Mouse (Mus musculus) stomach, embryonic 14.5 days (tissue): ENCODE results near the gene Thsd4. TPM values are rescaled to one million over a fixed set of nuclear protein-coding genes. Genes with fewer than 3 reads are reported as not detected.

Experiments
- ATAC-seq: fragments of 200-750 bp; cut with Nextera tagmentation; 2 replicates; pipeline ENCODE4 v1.8.0; 2017; ENCODE audit warnings: low read depth, moderate TSS enrichment; ENCODE audit not compliant: insufficient number of reproducible peaks, insufficient read depth, low FRiP score
- H3K27ac ChIP-seq: fragments of 300-500 bp; sonication (generic); 2 replicates; pipeline ENCODE4 v1.5.1; 2014; ENCODE audit warnings: mild to moderate bottlenecking, low read length, moderate library complexity, mixed read lengths
- H3K27me3 ChIP-seq: fragments of 300-500 bp; sonication (generic); 2 replicates; pipeline ENCODE4 v1.6.1; 2014; ENCODE audit warnings: low read length, control low read depth, mixed read lengths; ENCODE audit not compliant: control insufficient read depth, insufficient read depth
- H3K36me3 ChIP-seq: fragments of 300-500 bp; sonication (generic); 2 replicates; pipeline ENCODE4 v1.6.1; 2014; ENCODE audit warnings: mild to moderate bottlenecking, control low read depth, low read length, moderate library complexity, mixed read lengths; ENCODE audit not compliant: control insufficient read depth, insufficient read depth
- H3K4me1 ChIP-seq: fragments of 300-500 bp; sonication (generic); 2 replicates; pipeline ENCODE4 v1.6.1; 2014; ENCODE audit warnings: low read length, control low read depth, mixed read lengths; ENCODE audit not compliant: control insufficient read depth, insufficient read depth
- H3K4me2 ChIP-seq: fragments of 300-500 bp; sonication (generic); replicated peaks from 2 replicates; pipeline ENCODE4 v1.6.1; 2014; ENCODE audit warnings: low read depth, low read length, control low read depth
- H3K4me3 ChIP-seq: fragments of 300-500 bp; sonication (generic); 2 replicates; pipeline ENCODE4 v1.5.1; 2014; ENCODE audit warnings: low read depth, low read length, control low read depth
- H3K9ac ChIP-seq: fragments of 300-500 bp; sonication (generic); replicated peaks from 2 replicates; pipeline ENCODE4 v1.6.1; 2014; ENCODE audit warnings: low read depth, mild to moderate bottlenecking, control low read depth, low read length, moderate library complexity, mixed read lengths
- H3K9me3 ChIP-seq: fragments of 300-500 bp; sonication (generic); 2 replicates; pipeline ENCODE4 v1.6.1; 2016; ENCODE audit warnings: low read depth, low read length, control low read depth; ENCODE audit not compliant: control insufficient read depth
- WGBS: fragments of 180-500 bp; shearing (Covaris S2); extraction: QIAGEN DNeasy Blood & Tissue Kit; methylation state at CpG from one replicate; pipeline ENCODE4 v1.1.7; 2014; 5-methylcytosine and 5-hydroxymethylcytosine counted together
- polyA plus RNA-seq: library from polyadenylated mRNA; unstranded; fragments of >200 nt; fragmentation: Nextera tagmentation; extraction: Ambion mirVana; gene quantifications from 2 replicates; pipeline ENCODE4 v1.2.1, GENCODE M21; 2014

Thsd4 gene
- polyA plus RNA-seq, 1 experiment from 2014 or later, result 27.2 TPM

DNA sequence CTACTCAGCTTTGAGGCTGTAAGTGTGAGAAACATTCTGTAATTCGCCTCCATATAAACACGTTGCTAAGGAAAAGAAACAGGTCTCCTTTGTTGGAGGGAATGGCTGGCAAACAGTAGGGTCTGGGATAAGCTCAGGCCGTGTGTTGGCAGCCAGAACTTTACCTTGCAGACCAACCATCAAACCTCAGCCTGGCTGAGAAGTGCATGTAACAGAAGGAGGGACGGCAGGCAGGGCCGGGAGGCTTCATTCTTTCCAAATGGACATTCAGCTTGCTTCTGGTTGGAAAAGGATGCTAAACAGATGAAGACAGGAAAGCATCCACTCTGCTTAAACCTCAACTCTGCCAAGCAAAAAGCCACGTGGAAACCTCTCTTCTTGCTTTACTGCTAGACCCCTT is 228.7 kb downstream of the Thsd4 start:
- Histone ChIP-seq H3K27ac (no peak overlapping the region), H3K4me2 (no peak overlapping the region), H3K4me1 (no peaks in the 10 kb centered on the region), H3K9ac (no peak overlapping the region), H3K36me3 (no peaks in the 10 kb centered on the region), H3K4me3 (no peak overlapping the region), H3K9me3 (no peaks in the 10 kb centered on the region), H3K27me3 (no peaks in the 10 kb centered on the region)
- 73% methylated on average over 6 of the region's 6 CpGs for WGBS
- ATAC-seq, result no peak

DNA sequence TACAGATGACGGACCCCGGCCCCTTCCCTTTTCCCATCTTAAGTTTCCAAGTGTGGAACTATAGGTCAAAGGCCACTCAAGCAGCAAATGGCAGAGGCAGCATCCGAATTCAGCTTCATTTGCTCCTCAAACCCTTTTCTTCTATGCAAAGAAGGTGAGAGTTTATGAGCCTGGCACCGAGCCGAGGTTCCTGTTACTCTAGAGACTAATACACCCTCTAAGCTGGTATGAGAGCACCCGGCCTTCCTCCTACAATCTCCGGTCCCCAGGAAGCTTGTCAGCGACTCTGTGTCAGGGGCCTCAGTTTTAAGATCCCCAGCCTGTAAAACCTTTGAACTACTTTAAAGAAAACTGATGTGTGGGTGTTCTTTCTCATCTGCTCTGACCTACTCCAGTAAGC is 231.1 kb downstream of the Thsd4 start:
- Histone ChIP-seq H3K27ac (no peak overlapping the region), H3K9ac (no peak overlapping the region), H3K4me3 (no peak overlapping the region), H3K36me3 (no peaks in the 10 kb centered on the region), H3K4me1 (no peaks in the 10 kb centered on the region), H3K27me3 (no peaks in the 10 kb centered on the region), H3K9me3 (no peaks in the 10 kb centered on the region), H3K4me2 (no peak overlapping the region)
- no peak for ATAC-seq
- WGBS, result 78% methylated on average over 8 of the region's 8 CpGs

GRCm38 (mm10) chr9:60288789-60289188 is 233.1 kb downstream of the Thsd4 start:
- no peak overlapping the region for H3K9ac ChIP-seq
- no peaks in the 10 kb centered on the region for H3K4me1 ChIP-seq
- H3K4me2 ChIP-seq, result no peak overlapping the region
- H3K36me3 ChIP-seq, result no peaks in the 10 kb centered on the region
- 63% methylated on average over 12 of the region's 12 CpGs for WGBS
- no peak for ATAC-seq
- no peak overlapping the region for H3K4me3 ChIP-seq
- no peaks in the 10 kb centered on the region for H3K27me3 ChIP-seq
- H3K27ac ChIP-seq, result no peak overlapping the region
- H3K9me3 ChIP-seq, result no peaks in the 10 kb centered on the region

DNA sequence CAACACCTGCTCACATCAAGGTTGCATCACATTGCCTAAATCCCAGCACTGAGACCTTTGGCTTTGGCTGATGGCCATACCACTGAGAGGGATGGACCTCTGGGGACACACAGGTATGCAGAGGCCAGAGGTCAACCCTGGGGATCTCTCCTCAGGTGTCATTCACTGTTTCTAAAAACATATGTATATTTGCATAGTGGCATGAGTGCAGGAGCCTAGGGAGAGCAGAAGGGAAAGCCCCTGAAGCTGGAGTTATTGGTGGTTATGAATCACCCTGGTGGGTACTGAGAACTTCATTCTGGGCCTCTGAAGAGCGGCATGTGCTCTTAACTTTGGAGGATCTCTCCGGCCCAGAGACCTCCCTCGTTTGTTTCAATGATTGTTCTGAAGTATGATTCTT is 235.5 kb downstream of the Thsd4 start:
- no peak overlapping the region for H3K27ac ChIP-seq
- H3K9me3 ChIP-seq, result no peaks in the 10 kb centered on the region
- H3K27me3 ChIP-seq, result no peaks in the 10 kb centered on the region
- 89% methylated on average over 3 of the region's 3 CpGs for WGBS
- no peak overlapping the region for H3K4me3 ChIP-seq
- no peak overlapping the region for H3K4me2 ChIP-seq
- ATAC-seq, result no peak
- peaks cover 5% of the 10 kb centered on the region for H3K4me1 ChIP-seq
- no peaks in the 10 kb centered on the region for H3K36me3 ChIP-seq
- no peak overlapping the region for H3K9ac ChIP-seq

DNA sequence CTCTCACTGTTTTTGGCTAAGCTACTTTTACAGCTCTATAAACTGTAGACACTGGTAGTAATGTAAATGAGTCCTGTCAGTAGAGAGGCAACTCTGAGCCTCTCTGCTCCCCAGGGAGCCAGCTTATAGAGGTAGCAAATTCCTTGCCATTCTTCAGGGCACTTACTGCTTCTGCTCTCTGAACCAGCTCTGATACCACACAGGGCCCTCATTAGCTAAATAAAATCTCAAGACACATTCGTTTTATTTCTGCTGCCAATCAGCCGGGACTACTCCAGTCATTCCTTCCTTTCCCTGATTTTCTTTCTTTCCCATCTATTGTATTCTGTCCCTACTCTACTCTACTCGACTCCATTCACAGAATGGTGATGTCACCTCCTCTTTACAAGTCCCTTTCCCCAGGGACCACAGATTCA is 236.8 kb downstream of the Thsd4 start:
- ATAC-seq, result no peak
- 41% methylated on average over 3 of the region's 3 CpGs for WGBS
- H3K4me3 ChIP-seq, result no peak overlapping the region
- H3K9ac ChIP-seq, result no peak overlapping the region
- no peaks in the 10 kb centered on the region for H3K9me3 ChIP-seq
- no peaks in the 10 kb centered on the region for H3K27me3 ChIP-seq
- no peak overlapping the region for H3K27ac ChIP-seq
- peaks cover 13% of the 10 kb centered on the region for H3K4me1 ChIP-seq
- H3K4me2 ChIP-seq, result no peak overlapping the region
- H3K36me3 ChIP-seq, result no peaks in the 10 kb centered on the region

- no peak overlapping the region for H3K4me3 ChIP-seq
- no peaks in the 10 kb centered on the region for H3K27me3 ChIP-seq
- no peak overlapping the region for H3K27ac ChIP-seq
- no peaks in the 10 kb centered on the region for H3K9me3 ChIP-seq
- no peaks in the 10 kb centered on the region for H3K36me3 ChIP-seq
- no peak for ATAC-seq
- no peak overlapping the region for H3K4me2 ChIP-seq
- 82% methylated on average over 1 of the region's 1 CpGs for WGBS
- H3K9ac ChIP-seq, result no peak overlapping the region
- H3K4me1 ChIP-seq, result peaks cover 19% of the 10 kb centered on the region
Measured at GRCm38 (mm10) chr9:60284318-60284717, 237.5 kb downstream of the Thsd4 start.

DNA sequence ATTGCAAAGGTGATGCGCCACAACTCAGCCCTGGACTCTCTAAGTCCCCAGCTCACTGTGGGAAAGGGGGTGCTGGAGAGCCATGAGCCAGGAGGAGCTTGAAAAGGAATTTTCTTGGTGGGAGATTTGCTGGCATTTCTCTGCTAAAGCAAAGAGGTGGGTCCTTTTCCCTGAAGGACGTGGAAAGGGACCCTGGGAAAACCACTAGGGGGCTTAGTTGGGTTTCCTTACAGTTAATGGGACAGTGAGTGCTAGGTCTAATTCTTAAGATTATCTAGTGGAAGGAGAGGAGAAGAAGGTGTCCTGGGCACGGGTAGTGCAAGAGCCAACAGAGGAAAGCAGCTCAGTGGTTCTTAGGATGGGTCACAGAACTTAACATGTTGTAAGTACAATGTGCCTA is 238.3 kb downstream of the Thsd4 start:
- Histone ChIP-seq H3K4me2 (no peak overlapping the region), H3K4me1 (peaks cover 19% of the 10 kb centered on the region), H3K27me3 (no peaks in the 10 kb centered on the region), H3K9ac (no peak overlapping the region), H3K36me3 (no peaks in the 10 kb centered on the region), H3K27ac (no peak overlapping the region), H3K4me3 (no peak overlapping the region), H3K9me3 (no peaks in the 10 kb centered on the region)
- 62% methylated on average over 3 of the region's 3 CpGs for WGBS
- no peak for ATAC-seq

DNA sequence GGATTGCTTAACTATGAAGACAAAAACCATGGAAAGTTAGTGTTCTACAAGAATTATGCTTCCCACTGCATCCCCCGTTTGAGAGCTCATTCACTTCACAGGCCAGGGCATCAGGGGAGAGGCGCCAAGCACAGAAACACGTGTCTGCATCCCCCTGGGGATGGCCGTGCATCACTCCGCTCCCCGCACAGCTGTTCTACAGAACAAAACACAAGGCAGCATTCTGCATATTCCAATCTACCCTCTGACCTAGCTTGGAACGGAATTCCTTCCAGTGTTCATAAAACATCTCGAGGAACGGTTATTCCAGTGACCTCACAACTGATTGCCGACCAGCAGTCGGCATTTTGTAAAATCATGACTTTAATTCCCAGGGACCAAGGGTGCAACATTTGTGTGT is 240.6 kb downstream of the Thsd4 start:
- no peak overlapping the region for H3K4me3 ChIP-seq
- peak overlapping the region; percentile 71; the same call in 1 of the 2 replicates for H3K27ac ChIP-seq
- no peaks in the 10 kb centered on the region for H3K9me3 ChIP-seq
- WGBS, result 33% methylated on average over 11 of the region's 11 CpGs
- H3K9ac ChIP-seq, result no peak overlapping the region
- peak; percentile 21; the same call in 1 of the 2 replicates for ATAC-seq
- no peaks in the 10 kb centered on the region for H3K27me3 ChIP-seq
- H3K4me2 ChIP-seq, result no peak overlapping the region
- H3K4me1 ChIP-seq, result peaks cover 19% of the 10 kb centered on the region
- no peaks in the 10 kb centered on the region for H3K36me3 ChIP-seq

GRCm38 (mm10) chr9:60280786-60281185 is 241.1 kb downstream of the Thsd4 start:
- no peak overlapping the region for H3K9ac ChIP-seq
- H3K36me3 ChIP-seq, result no peaks in the 10 kb centered on the region
- WGBS, result 79% methylated on average over 5 of the region's 5 CpGs
- ATAC-seq, result no peak
- H3K4me1 ChIP-seq, result peaks cover 22% of the 10 kb centered on the region
- no peak overlapping the region for H3K4me2 ChIP-seq
- no peak overlapping the region for H3K4me3 ChIP-seq
- H3K27me3 ChIP-seq, result no peaks in the 10 kb centered on the region
- peak overlapping the region; percentile 44; the same call in 1 of the 2 replicates for H3K27ac ChIP-seq
- H3K9me3 ChIP-seq, result no peaks in the 10 kb centered on the region
